Mouse (Mus musculus) heart, embryonic 13.5 days (tissue): Measurements from ENCODE around the gene Fam162a. TPM values are rescaled to one million over a fixed set of nuclear protein-coding genes. Genes with fewer than 3 reads are reported as not detected.
A peak's percentile ranks its signal among the peaks of the same experiment; 100 is the strongest.
"Not testable (repeated sequence)": the region's sequence is repeated elsewhere in the genome, so short reads cannot be mapped to it uniquely, and the experiment has no call there.

Experiments
- ATAC-seq: fragments of 200-750 bp; cut with Nextera tagmentation; 2 replicates; pipeline ENCODE4 v1.8.0; 2017; ENCODE audit warnings: moderate TSS enrichment; ENCODE audit not compliant: insufficient number of reproducible peaks, low FRiP score, low TSS enrichment; ENCODE audit errors: extremely low read depth
- H3K27ac ChIP-seq: fragments of 300-500 bp; sonication (generic); replicated peaks from 2 replicates; pipeline ENCODE4 v1.5.1; 2015; ENCODE audit warnings: moderate library complexity, mild to moderate bottlenecking, inconsistent platforms
- H3K27me3 ChIP-seq: fragments of 300-500 bp; sonication (generic); replicated peaks from 2 replicates; pipeline ENCODE4 v1.6.1; 2015; ENCODE audit warnings: mild to moderate bottlenecking, inconsistent platforms
- H3K36me3 ChIP-seq: fragments of 300-500 bp; sonication (generic); 2 replicates; pipeline ENCODE4 v1.6.1; 2015; ENCODE audit warnings: mild to moderate bottlenecking, inconsistent platforms
- H3K4me1 ChIP-seq: fragments of 300-500 bp; sonication (generic); 2 replicates; pipeline ENCODE4 v1.6.1; 2015; ENCODE audit warnings: inconsistent platforms
- H3K4me2 ChIP-seq: fragments of 300-500 bp; sonication (generic); 2 replicates; pipeline ENCODE4 v1.6.1; 2015; ENCODE audit warnings: inconsistent platforms, mild to moderate bottlenecking, moderate library complexity
- H3K4me3 ChIP-seq: fragments of 300-500 bp; sonication (generic); 2 replicates; pipeline ENCODE4 v1.5.1; 2015; ENCODE audit warnings: moderate library complexity, mild to moderate bottlenecking, inconsistent platforms
- H3K9ac ChIP-seq: fragments of 300-500 bp; sonication (generic); 2 replicates; pipeline ENCODE4 v1.6.1; 2015; ENCODE audit warnings: inconsistent platforms, mild to moderate bottlenecking, moderate library complexity
- H3K9me3 ChIP-seq: fragments of 300-500 bp; sonication (generic); 2 replicates; pipeline ENCODE4 v1.6.1; 2016; ENCODE audit warnings: inconsistent platforms
- WGBS: fragments of 180-500 bp; shearing (Covaris S2); methylation state at CpG from one replicate; pipeline ENCODE4 v1.1.7; 2015; ENCODE audit warnings: mixed read lengths; 5-methylcytosine and 5-hydroxymethylcytosine counted together
- polyA plus RNA-seq: library from polyadenylated mRNA; unstranded; fragments of >200 nt; fragmentation: Nextera tagmentation; extraction: Ambion mirVana; gene quantifications from 2 replicates; pipeline ENCODE4 v1.2.1, GENCODE M21; 2015

Fam162a gene
- polyA plus RNA-seq, 1 experiment from 2014 or later = 791 TPM

GRCm38 (mm10) chr16:36057933-36058475, 13.4 kb downstream of the Fam162a start:
- H3K27ac ChIP-seq = peak overlapping the region; percentile 39; the same call in 1 of the 2 replicates
- WGBS = 45% methylated on average over 8 of the region's 8 CpGs
- no peaks in the 10 kb centered on the region for H3K9me3 ChIP-seq
- ATAC-seq = no peak
- no peaks in the 10 kb centered on the region for H3K27me3 ChIP-seq
- peaks cover 39% of the 10 kb centered on the region for H3K36me3 ChIP-seq
- peak overlapping the region; percentile 67 for H3K9ac ChIP-seq
- no peak overlapping the region for H3K4me3 ChIP-seq
- H3K4me1 ChIP-seq = peaks cover 88% of the 10 kb centered on the region
- H3K4me2 ChIP-seq = no peak overlapping the region

- H3K9ac ChIP-seq = 0 out of 2 replicates have a peak overlapping the region, but pooled peaks have one; percentile 4
- H3K9me3 ChIP-seq = no peaks in the 10 kb centered on the region
- H3K27me3 ChIP-seq = no peaks in the 10 kb centered on the region
- no peak for ATAC-seq
- 78% methylated on average over 11 of the region's 11 CpGs for WGBS
- no peak overlapping the region for H3K4me3 ChIP-seq
- H3K27ac ChIP-seq = no peak overlapping the region
- H3K4me2 ChIP-seq = no peak overlapping the region
- H3K4me1 ChIP-seq = peaks cover 81% of the 10 kb centered on the region
- H3K36me3 ChIP-seq = peaks cover 45% of the 10 kb centered on the region
These were observed 15.0 kb downstream of the Fam162a start for GRCm38 (mm10) chr16:36056416-36056815.

- H3K27me3 ChIP-seq = no peaks in the 10 kb centered on the region
- no peak overlapping the region for H3K4me2 ChIP-seq
- no peak overlapping the region for H3K9ac ChIP-seq
- WGBS = 91% methylated on average over 8 of the region's 8 CpGs
- H3K27ac ChIP-seq = peak overlapping the region; percentile 82
- H3K36me3 ChIP-seq = peaks cover 51% of the 10 kb centered on the region
- H3K4me1 ChIP-seq = peaks cover 67% of the 10 kb centered on the region
- no peak overlapping the region for H3K4me3 ChIP-seq
- H3K9me3 ChIP-seq = no peaks in the 10 kb centered on the region
- no peak for ATAC-seq
These were observed 16.5 kb downstream of the Fam162a start for GRCm38 (mm10) chr16:36054920-36055319.

- Histone ChIP-seq H3K4me1 (peaks cover 54% of the 10 kb centered on the region), H3K4me2 (no peak overlapping the region), H3K4me3 (no peak overlapping the region), H3K9ac (no peak overlapping the region), H3K27ac (peak overlapping the region; percentile 82), H3K9me3 (no peaks in the 10 kb centered on the region), H3K27me3 (no peaks in the 10 kb centered on the region), H3K36me3 (peaks cover 64% of the 10 kb centered on the region)
- ATAC-seq = peak; percentile 69; the same call in 1 of the 2 replicates
- 41% methylated on average over 6 of the region's 6 CpGs for WGBS
These were observed 17.7 kb downstream of the Fam162a start for GRCm38 (mm10) chr16:36053524-36054275.

GRCm38 (mm10) chr16:36051491-36051890, 19.9 kb downstream of the Fam162a start:
- Histone ChIP-seq H3K4me1 (peaks cover 32% of the 10 kb centered on the region), H3K4me2 (no peak overlapping the region), H3K4me3 (no peak overlapping the region), H3K36me3 (peaks cover 81% of the 10 kb centered on the region), H3K9ac (no peak overlapping the region), H3K27me3 (no peaks in the 10 kb centered on the region), H3K9me3 (no peaks in the 10 kb centered on the region), H3K27ac (no peak overlapping the region)
- WGBS = 92% methylated on average over 6 of the region's 6 CpGs
- no peak for ATAC-seq

GRCm38 (mm10) chr16:36047538-36047937, 23.9 kb downstream of the Fam162a start:
- H3K36me3 ChIP-seq = peaks cover 97% of the 10 kb centered on the region
- H3K4me3 ChIP-seq = no peak overlapping the region
- H3K27me3 ChIP-seq = no peaks in the 10 kb centered on the region
- no peaks in the 10 kb centered on the region for H3K9me3 ChIP-seq
- no peak overlapping the region for H3K4me2 ChIP-seq
- H3K9ac ChIP-seq = no peak overlapping the region
- no peak overlapping the region for H3K27ac ChIP-seq
- H3K4me1 ChIP-seq = peaks cover 26% of the 10 kb centered on the region
- 87% methylated on average over 4 of the region's 4 CpGs for WGBS
- no peak for ATAC-seq

- no peak overlapping the region for H3K4me3 ChIP-seq
- peaks cover 66% of the 10 kb centered on the region for H3K36me3 ChIP-seq
- H3K9ac ChIP-seq = peak overlapping the region; percentile 44; the same call in 1 of the 2 replicates
- no peaks in the 10 kb centered on the region for H3K27me3 ChIP-seq
- H3K4me2 ChIP-seq = no peak overlapping the region
- no peak for ATAC-seq
- 81% methylated on average over 4 of the region's 4 CpGs for WGBS
- no peaks in the 10 kb centered on the region for H3K9me3 ChIP-seq
- 0 out of 2 replicates have a peak overlapping the region, but pooled peaks have one; percentile 12 for H3K27ac ChIP-seq
- H3K4me1 ChIP-seq = peaks cover 36% of the 10 kb centered on the region
These were observed 27.4 kb downstream of the Fam162a start for GRCm38 (mm10) chr16:36043964-36044363.

GRCm38 (mm10) chr16:36043073-36043472, 28.3 kb downstream of the Fam162a start:
- Histone ChIP-seq H3K36me3 (peaks cover 59% of the 10 kb centered on the region), H3K9me3 (no peaks in the 10 kb centered on the region), H3K27ac (peak overlapping the region; percentile 48; the same call in 1 of the 2 replicates), H3K4me1 (peaks cover 36% of the 10 kb centered on the region), H3K4me3 (no peak overlapping the region), H3K9ac (no peak overlapping the region), H3K27me3 (no peaks in the 10 kb centered on the region), H3K4me2 (peak overlapping the region; percentile 79; the same call in 1 of the 2 replicates)
- ATAC-seq = no peak
- WGBS = 38% methylated on average over 10 of the region's 10 CpGs

- H3K4me1 ChIP-seq = peaks cover 36% of the 10 kb centered on the region
- ATAC-seq = no peak
- H3K4me2 ChIP-seq = peak overlapping the region; percentile 79
- peak overlapping the region; percentile 88 for H3K9ac ChIP-seq
- H3K4me3 ChIP-seq = peak overlapping the region; percentile 66
- H3K36me3 ChIP-seq = peaks cover 50% of the 10 kb centered on the region
- H3K27me3 ChIP-seq = no peaks in the 10 kb centered on the region
- WGBS = 18% methylated on average over 11 of the region's 11 CpGs
- no peaks in the 10 kb centered on the region for H3K9me3 ChIP-seq
- H3K27ac ChIP-seq = peak overlapping the region; percentile 92
These were observed 29.8 kb downstream of the Fam162a start for GRCm38 (mm10) chr16:36041625-36042020.

- no peaks in the 10 kb centered on the region for H3K27me3 ChIP-seq
- peak within 1 kb of the TSS; percentile 92 for H3K27ac ChIP-seq
- H3K9me3 ChIP-seq = no peaks in the 10 kb centered on the region
- peak within 1 kb of the TSS; percentile 66 for H3K4me3 ChIP-seq
- peak within 1 kb of the TSS; percentile 79 for H3K4me2 ChIP-seq
- H3K9ac ChIP-seq = peak within 1 kb of the TSS; percentile 88
- peaks cover 36% of the 10 kb centered on the region for H3K4me1 ChIP-seq
- peaks cover 48% of the 10 kb centered on the region for H3K36me3 ChIP-seq
- WGBS = 3% methylated on average over 39 of the region's 39 CpGs
- ATAC-seq = peak; percentile 79
These were observed 30.5 kb downstream of the Fam162a start, which contains the start of gene Wdr5b for GRCm38 (mm10) chr16:36040640-36041624. Gene Wdr5b, plus strand, starts transcription at chr16:36041190.

GRCm38 (mm10) chr16:36028120-36028519, 43.3 kb downstream of the Fam162a start:
- not testable (repeated sequence) for H3K4me1 ChIP-seq, H3K9ac ChIP-seq, H3K9me3 ChIP-seq, H3K4me3 ChIP-seq, H3K4me2 ChIP-seq, H3K27me3 ChIP-seq, H3K27ac ChIP-seq, ATAC-seq
- peaks cover 77% of the 10 kb centered on the region for H3K36me3 ChIP-seq
- WGBS = 84% methylated on average over 1 of the region's 2 CpGs
